Mouse (Mus musculus) adrenal gland (tissue): Measurements from ENCODE around the gene Axl.
"Not testable (repeated sequence)": the region's sequence is repeated elsewhere in the genome, so short reads cannot be mapped to it uniquely, and the experiment has no call there.

Experiments
- intact Hi-C: fragments of 180-260 bp; cut with DNase I; formaldehyde crosslinking; loops from one replicate; pipeline ENCODE4 v1.15.1; 2025

Axl gene

GRCm38 (mm10) chr7:25754738-25755467, 33.6 kb downstream of the Axl start, which contains the start of gene Hnrnpul1:
TSS of gene Hnrnpul1 (minus strand) at chr7:25754757.
- intact Hi-C loops = loop anchor here (5.0 kb wide), 1 partner anchor 102 kb away; no protein-coding TSS in a partner anchor

DNA sequence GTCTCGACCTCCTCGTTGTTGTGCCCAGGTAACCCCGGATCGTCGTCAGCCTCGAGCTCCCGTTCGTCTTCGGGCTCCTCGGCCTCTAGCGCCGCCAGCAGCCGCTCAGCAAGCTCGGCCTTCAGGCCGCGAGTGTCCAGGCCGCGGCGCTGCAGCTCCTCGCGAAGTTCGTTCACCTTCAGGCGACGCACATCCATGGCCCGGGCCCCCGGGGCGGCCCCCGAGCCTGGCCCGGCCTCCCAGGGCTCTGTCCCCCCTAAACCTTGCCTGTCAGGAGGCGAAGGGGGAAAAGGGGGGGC, 34.1 kb downstream of the Axl start:
- intact Hi-C loops = no loop called here

DNA sequence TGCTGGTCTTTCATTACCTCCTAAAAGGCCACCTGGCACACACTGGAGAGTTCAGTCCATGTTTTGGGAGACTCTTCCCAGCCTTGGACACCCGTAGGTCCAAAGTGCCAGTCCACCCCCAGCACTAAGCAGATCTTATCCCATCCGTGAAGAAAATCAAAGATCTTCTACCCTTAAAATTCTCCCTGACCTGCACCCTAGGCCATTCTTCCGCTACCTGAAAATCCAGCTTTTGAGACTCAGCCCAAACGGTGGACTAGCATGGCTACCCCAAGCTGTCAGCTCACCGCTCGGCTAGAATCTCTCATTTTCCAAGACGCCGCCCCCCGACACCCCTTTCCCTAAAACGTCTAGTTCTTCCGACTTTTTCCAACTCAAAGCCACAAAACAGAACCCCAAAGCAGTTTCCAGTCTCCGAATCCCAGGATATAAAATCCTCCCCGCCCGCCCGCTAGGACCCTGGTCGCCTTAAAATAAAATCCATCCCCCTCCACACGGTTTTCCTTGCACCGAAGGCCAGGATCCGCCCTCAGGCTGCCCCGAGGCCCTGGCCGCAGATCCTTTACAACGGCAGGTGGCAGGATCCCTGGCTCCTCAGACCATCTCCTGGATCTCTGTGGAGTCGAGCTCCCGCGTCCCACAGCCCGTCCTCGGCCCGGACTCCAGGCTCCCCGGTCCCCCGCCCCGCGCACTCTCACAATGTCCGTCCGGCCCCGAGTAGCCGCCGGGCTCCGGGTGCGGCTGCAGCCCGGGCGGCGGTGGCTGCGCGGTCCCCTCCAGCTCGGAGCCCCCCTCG, 34.7 kb downstream of the Axl start:
- intact Hi-C loops = no loop called here

GRCm38 (mm10) chr7:25753076-25753475, 35.4 kb downstream of the Axl start:
- intact Hi-C loops = no loop called here

DNA sequence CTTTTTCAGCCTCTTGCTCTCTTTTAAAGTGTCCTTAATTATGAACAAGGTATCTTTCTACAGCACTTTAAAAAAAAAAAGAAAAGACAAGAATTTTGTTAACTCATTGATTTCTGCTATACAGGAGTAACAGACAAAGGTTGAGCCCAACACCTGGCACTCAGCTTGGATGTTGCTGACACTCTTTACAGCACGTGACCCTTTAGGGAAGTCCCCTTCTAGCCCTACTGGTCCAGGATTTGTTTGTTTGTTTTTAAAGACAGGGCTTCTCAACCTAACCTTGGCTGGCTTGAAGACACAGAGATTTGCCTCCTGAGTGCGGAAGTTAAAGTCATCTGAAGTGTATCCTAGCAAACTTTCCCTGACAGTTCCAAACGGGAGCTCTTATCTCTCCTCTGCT, 41.7 kb downstream of the Axl start:
- intact Hi-C loops = no loop called here

DNA sequence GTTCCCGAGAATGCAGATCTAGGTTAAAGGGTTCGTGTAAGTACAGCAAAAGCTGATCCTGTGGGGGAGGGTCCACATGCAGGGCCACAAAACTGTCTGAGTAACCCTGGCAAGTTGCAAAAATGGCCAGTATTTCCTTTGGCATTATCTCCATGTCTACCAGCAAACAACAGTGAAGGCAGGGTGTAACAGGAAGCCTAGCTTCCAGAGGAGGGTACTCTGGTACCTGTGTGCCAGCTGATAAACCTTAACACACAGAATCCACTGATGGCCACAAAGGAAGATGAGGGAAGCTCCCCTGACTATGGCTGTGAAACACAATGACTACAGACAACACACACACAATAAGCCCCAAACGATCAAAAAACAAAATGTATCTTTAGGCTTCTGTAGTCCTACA, 50.2 kb downstream of the Axl start:
- intact Hi-C loops = no loop called here

DNA sequence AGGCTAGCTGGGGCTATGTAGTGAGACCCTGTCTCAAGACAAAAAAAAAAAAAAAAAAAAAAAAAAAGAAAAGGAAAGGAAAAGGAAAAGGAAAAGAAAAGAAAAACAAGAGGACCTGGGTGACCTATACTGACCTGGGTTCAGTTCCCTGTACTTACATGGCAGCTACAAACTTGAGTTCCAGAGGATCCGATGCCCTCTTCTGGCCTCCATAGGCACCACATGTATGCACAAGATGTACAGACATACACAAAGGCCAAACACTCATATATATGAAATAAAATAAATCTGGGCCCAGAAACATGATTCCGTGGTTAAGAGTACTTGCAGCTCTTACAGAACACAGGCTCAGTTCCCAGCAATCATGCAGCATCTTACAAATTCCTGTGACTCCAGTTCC, 51.6 kb downstream of the Axl start:
- intact Hi-C loops = no loop called here

DNA sequence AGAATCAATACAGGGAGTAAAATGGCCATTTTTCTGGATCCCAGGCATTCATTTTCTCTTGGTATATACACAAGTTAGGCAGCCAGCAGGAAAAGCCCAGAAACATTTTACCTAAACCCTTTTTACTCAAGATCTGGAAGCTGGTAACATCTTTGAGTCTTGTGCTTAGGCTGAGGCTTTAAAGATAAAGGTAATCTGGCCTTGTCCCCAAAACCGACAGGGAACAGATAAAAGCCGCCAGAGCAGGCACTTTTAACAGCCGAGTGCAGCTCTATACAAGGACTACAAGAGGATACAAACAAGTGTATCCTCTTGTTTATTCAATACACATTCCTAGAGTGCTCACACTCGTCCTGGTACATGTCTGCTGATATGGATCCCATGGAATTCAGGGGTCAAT, 53.5 kb downstream of the Axl start:
- intact Hi-C loops = no loop called here

DNA sequence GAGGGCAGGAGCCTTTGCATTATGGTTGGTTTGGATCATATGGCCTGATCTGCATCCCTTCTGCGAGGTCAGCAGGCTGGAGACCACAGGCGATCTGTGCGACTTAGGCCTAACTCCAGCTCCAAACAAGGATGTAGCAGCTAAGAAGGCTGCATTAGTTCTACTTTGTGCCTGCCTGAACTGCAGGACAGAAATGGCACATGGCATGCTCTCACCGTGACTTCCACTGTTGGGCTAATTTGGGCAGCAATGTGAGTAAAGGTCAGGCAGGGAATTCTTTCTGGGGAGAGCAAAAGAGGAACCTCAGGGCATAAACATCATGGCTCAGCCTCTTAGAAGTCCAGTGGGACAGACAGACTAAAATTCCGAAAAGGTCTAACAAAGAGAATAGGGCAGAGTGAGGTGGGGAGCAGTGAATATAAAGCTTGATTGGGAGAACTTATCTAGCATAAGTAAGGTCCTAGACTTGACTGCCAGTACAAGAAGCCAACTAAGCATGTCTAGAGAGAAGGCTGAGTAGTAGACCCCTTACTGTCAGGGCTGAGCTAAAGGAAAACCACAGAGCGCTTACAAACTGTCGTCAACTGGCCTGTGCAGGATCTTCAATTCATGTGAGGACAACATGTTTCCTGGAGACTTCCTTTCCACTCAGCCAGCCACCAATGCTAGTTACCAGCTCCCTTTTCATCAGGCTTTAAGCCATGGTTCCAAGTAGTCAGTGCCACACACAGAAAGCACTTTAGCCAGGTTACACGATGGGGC, 57.0 kb downstream of the Axl start:
- intact Hi-C loops = no loop called here

GRCm38 (mm10) chr7:25729862-25730261, 58.6 kb downstream of the Axl start:
- intact Hi-C loops = no loop called here

- intact Hi-C loops = no loop called here
Observed at GRCm38 (mm10) chr7:25729396-25729795, 59.1 kb downstream of the Axl start.

DNA sequence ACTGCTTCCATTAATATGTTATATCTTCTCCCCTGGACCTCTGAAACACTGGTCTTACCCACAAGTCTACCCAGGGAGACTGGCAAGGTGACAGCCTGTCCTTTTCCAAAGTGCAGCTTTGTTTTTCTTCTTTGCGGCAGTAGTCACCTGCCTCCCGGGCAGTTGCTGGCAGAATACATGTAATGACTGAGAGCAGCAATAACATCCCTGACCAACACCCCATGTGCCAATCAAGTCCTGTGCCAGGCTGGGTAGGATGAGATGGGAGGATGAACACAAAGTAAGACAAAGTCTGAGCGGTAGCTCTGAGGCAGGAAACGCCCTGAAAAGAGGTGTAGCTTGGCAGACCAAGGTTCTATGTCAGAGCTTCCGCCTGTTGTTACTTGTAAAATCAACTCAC, 60.7 kb downstream of the Axl start:
- intact Hi-C loops = no loop called here

DNA sequence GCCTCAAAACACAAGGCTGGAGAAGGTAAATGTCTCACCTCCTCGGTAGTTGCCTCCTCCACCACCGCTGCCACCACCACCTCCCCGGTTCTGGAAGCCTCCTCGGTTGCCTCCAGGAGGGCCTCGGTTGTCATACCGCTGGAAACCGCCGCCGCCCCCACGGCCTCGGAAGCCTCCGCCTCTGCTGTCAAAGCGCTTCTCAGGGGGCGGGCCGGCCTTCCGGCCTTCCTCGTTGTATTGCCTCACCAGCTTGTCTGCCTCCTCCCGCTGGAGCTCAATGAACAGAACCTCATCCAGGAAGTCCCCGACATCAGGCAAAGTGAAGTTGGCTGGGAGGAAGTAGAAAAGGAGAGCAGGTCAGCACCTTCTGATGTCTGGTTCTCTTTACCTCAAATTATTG, 62.6 kb downstream of the Axl start:
- intact Hi-C loops = no loop called here

DNA sequence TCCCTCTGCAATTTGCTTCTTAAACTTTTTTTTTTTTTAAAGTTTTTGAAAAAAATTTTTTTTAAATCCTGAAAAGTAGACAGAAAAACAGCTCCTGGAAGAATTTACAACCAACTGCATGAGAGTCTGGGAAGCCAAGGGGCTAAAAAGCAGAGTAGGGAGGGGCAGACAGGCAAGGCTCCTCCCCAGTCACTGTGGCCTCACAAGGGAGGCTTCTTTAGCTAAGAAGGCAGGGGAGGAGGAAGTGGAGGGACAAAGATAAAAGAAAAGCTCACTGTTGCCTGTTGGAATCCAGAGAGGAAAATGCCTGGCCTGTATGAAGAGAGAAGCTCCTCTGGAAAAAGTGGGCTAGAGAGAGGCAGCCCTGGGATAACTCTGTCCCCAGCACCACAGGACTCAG, 66.7 kb downstream of the Axl start:
- intact Hi-C loops = not testable (repeated sequence)

DNA sequence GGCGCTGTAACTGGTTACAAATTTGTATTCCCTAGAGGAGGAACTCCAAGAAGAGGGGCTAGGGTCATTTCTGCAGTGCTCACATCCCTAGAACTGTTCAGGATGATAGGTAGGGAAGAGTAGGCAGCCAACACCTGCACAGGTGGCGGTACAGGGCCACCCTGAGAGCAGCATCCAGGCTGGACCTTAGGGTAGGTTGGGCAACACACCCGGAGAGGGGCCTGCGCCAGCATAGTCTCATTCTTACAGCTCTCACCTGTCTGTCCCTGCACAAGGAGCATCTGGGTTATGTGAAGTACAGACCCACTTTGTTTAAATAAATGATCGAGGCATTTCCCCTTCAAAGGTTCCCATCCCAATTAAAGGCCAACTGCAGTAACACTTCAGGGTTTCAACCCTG, 67.7 kb downstream of the Axl start:
- intact Hi-C loops = no loop called here

- intact Hi-C loops = no loop called here
Observed at GRCm38 (mm10) chr7:25719761-25720610, 68.5 kb downstream of the Axl start.

DNA sequence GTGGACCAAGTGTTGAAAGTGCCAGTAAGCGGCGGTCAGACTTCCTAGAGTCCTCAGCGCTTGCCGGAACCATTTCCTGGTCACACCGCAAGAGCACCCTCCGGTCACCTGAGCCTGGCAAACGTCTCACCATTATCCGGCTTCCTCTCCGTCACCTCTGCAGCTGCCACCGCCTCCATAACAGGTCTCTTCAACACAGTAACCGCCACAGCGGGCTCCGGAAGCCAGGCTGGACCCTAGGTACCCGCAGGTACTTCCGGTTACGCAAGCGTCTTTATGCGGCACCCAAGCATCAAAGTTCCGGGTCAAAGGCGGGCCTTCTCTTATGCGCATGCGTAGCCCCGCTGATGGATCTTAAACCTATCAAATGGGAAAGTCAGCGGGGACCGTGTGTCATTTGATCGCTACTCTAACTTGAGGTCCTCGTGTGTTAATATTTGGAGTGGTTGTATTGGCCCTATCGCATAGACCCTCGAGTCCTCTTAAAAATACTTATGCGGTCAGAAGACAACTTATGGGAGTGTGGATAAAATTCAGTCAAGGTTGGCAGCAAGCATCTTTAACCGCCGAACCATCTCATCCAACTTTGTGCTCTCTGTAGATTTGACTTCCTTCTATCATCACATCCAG, 69.6 kb downstream of the Axl start, which contains the start of gene Ccdc97:
Gene Ccdc97, minus strand, starts transcription at position 301 of the 630 bp plus-strand sequence.
- intact Hi-C loops = no loop called here

- intact Hi-C loops = no loop called here
Observed at GRCm38 (mm10) chr7:25717478-25717877, 71.0 kb downstream of the Axl start.

- intact Hi-C loops = no loop called here
Observed at GRCm38 (mm10) chr7:25715731-25716271, 72.7 kb downstream of the Axl start.

DNA sequence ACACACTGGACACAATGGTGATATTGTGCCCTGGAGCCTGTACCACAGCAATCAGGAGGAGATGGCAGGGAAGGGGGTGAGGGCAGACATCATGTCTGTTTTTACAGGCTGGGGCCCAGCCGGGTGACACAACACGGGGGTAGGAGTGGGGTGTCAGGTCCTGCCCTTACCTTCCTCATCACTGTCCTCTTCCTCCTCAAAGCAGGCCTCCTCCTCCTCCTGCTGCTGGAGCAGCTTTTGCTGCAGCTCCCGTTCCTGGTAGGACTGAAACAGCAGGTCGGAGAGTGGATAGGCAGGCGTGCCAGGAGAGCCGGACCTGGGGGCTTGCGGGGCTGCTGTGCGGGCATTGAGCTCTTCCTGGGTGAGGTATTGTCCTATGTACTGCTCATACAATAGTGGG, 73.9 kb downstream of the Axl start:
- intact Hi-C loops = no loop called here
